Mouse (Mus musculus): ENCODE data around the gene Pyurf. TPM values are rescaled to one million over a fixed set of nuclear protein-coding genes. Genes with fewer than 3 reads are reported as not detected.

Gene Pyurf
- 1 to 10 TPM; 1.7 to 1.8 TPM for total RNA-seq (2023)

DNA sequence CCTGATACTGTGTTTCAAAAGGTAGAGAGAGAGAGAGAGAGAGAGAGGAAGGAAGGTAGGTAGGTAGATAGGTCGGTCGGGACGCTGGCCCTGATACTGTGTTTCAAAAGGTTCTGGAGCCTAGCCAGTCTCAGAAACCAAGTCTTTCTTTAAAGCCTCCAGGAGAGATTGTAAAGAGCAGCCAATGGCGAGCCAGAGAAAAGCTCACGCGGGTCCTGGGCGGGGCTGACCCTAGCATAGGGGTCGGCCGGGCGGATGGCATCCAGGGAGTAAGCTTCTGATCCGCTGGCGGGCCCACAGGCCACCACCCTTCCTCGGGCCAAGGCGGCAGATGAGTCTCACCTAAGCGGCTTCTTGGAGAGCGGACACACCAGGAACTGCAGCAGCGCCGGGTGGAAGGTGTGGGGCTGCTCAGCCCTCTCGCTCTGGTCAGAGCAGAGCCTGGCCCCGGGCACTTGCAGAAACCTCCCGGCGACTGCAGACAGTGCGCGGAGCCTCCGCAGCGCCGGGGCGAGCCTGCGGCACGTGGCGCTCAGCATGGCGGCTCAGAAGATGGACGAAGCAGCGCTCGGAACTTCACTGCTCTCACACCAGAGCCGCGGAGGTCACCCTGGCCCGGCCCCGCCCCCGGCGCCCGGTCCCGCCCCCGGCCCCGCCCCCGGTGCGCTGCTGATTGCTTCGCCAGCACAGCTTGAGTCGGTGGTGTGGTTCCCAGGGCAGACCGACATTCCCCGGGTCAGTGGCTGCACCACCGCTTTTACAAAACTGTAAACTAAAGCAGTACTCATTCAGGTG is at the start of gene Pyurf:
Gene Pyurf, minus strand, starts transcription at position 612 of the 795 bp plus-strand sequence.

GRCm38 (mm10) chr6:57702376-57702742 is 10.5 kb upstream of the Pyurf start, which contains the start of gene Lancl2:
Gene Lancl2 (plus strand): TSS chr6:57702540.

Other genes with a start within 250 kb of the Pyurf start
- 1 to 10 TPM; 6.6 to 7.2 TPM for gene Ppm1k, start 156.6 kb downstream of the Pyurf start, total RNA-seq (2023)
- 10 to 100 TPM; 12.6 to 13.7 TPM for gene Herc6, start 111.1 kb downstream of the Pyurf start, total RNA-seq (2023)
- gene Lancl2, start 10.5 kb upstream of the Pyurf start, total RNA-seq (2023), result 10 to 100 TPM; 11.8 to 13.7 TPM
- gene Vopp1, start 133.1 kb upstream of the Pyurf start, total RNA-seq (2023), result 10 to 100 TPM; 15.6 to 17.6 TPM
- gene Vmn1r21, start 158.3 kb upstream of the Pyurf start, total RNA-seq (2023), result not detected
- gene Vmn1r22, start 215.9 kb upstream of the Pyurf start, total RNA-seq (2023), result not detected
- not detected for gene Vmn1r23, start 234.8 kb upstream of the Pyurf start, total RNA-seq (2023)